Mouse (Mus musculus) embryonic facial prominence, embryonic 14.5 days (tissue): Measurements from ENCODE around the gene Padi6. TPM values are rescaled to one million over a fixed set of nuclear protein-coding genes. Genes with fewer than 3 reads are reported as not detected.

Experiments
- ATAC-seq: fragments of 200-750 bp; cut with Nextera tagmentation; 2 replicates; pipeline ENCODE4 v1.8.0; 2017; ENCODE audit warnings: low read depth, moderate number of reproducible peaks, moderate TSS enrichment
- DNase-seq: peaks from one replicate; pipeline ENCODE4 v3.0.0-alpha.2; 2015; ENCODE audit warnings: low spot score
- H3K27ac ChIP-seq: fragments of 300-500 bp; sonication (generic); replicated peaks from 2 replicates; pipeline ENCODE4 v1.5.1; 2014; ENCODE audit warnings: low read depth, mild to moderate bottlenecking, low read length, moderate library complexity
- H3K27me3 ChIP-seq: fragments of 300-500 bp; sonication (generic); replicated peaks from 2 replicates; pipeline ENCODE4 v1.6.1; 2014; ENCODE audit warnings: low read length; ENCODE audit not compliant: control insufficient read depth, insufficient read depth
- H3K36me3 ChIP-seq: fragments of 300-500 bp; sonication (generic); 2 replicates; pipeline ENCODE4 v1.6.1; 2014; ENCODE audit warnings: low read length, mixed read lengths; ENCODE audit not compliant: control insufficient read depth, insufficient read depth
- H3K4me1 ChIP-seq: fragments of 300-500 bp; sonication (generic); 2 replicates; pipeline ENCODE4 v1.6.1; 2014; ENCODE audit warnings: antibody characterized with exemption, low read length; ENCODE audit not compliant: control insufficient read depth, insufficient read depth
- H3K4me2 ChIP-seq: fragments of 300-500 bp; sonication (generic); 2 replicates; pipeline ENCODE4 v1.6.1; 2014; ENCODE audit warnings: low read depth, mild to moderate bottlenecking, low read length, moderate library complexity, mixed read lengths
- H3K4me3 ChIP-seq: fragments of 300-500 bp; sonication (generic); 2 replicates; pipeline ENCODE4 v1.5.1; 2014; ENCODE audit warnings: low read depth, mild to moderate bottlenecking, low read length
- H3K9ac ChIP-seq: fragments of 300-500 bp; sonication (generic); 2 replicates; pipeline ENCODE4 v1.6.1; 2014; ENCODE audit warnings: low read depth, mild to moderate bottlenecking, low read length, moderate library complexity, mixed read lengths
- H3K9me3 ChIP-seq: fragments of 300-500 bp; sonication (generic); 2 replicates; pipeline ENCODE4 v1.6.1; 2016; ENCODE audit warnings: low read length; ENCODE audit not compliant: control insufficient read depth
- WGBS: fragments of 180-500 bp; shearing (Covaris S2); extraction: QIAGEN DNeasy Blood & Tissue Kit; methylation state at CpG from one replicate; pipeline ENCODE4 v1.1.7; 2014; 5-methylcytosine and 5-hydroxymethylcytosine counted together
- polyA plus RNA-seq: library from polyadenylated mRNA; unstranded; fragments of >200 nt; fragmentation: Nextera tagmentation; extraction: Ambion mirVana; gene quantifications from 2 replicates; pipeline ENCODE4 v1.2.1, GENCODE M21; 2014

Padi6 gene
- polyA plus RNA-seq, 1 experiment from 2014 or later: not detected

GRCm38 (mm10) chr4:140743086-140743485 is 643 bp upstream of the Padi6 start:
- Histone ChIP-seq H3K27me3 (no peaks in the 10 kb centered on the region), H3K4me2 (no peak overlapping the region), H3K27ac (no peak overlapping the region), H3K4me1 (peaks cover 2% of the 10 kb centered on the region; the same call in 1 of the 2 replicates), H3K4me3 (no peak overlapping the region), H3K9ac (no peak overlapping the region), H3K36me3 (no peaks in the 10 kb centered on the region), H3K9me3 (no peaks in the 10 kb centered on the region)
- DNase-seq (no peak), ATAC-seq (no peak)
- 30% methylated on average over 4 of the region's 4 CpGs for WGBS

- ATAC-seq: no peak
- no peaks in the 10 kb centered on the region for H3K27me3 ChIP-seq
- no peaks in the 10 kb centered on the region for H3K4me1 ChIP-seq
- H3K9me3 ChIP-seq: no peaks in the 10 kb centered on the region
- no peak overlapping the region for H3K27ac ChIP-seq
- WGBS: 72% methylated on average over 6 of the region's 6 CpGs
- H3K4me3 ChIP-seq: no peak overlapping the region
- no peak overlapping the region for H3K4me2 ChIP-seq
- no peak for DNase-seq
- H3K9ac ChIP-seq: no peak overlapping the region
- no peaks in the 10 kb centered on the region for H3K36me3 ChIP-seq
These were observed 1.0 kb downstream of the Padi6 start for GRCm38 (mm10) chr4:140741401-140741800.

GRCm38 (mm10) chr4:140740655-140741054 is 1.8 kb downstream of the Padi6 start:
- no peak for DNase-seq
- Histone ChIP-seq H3K4me2 (no peak overlapping the region), H3K4me3 (no peak overlapping the region), H3K9me3 (no peaks in the 10 kb centered on the region), H3K27ac (no peak overlapping the region), H3K27me3 (no peaks in the 10 kb centered on the region), H3K4me1 (no peaks in the 10 kb centered on the region), H3K9ac (no peak overlapping the region), H3K36me3 (no peaks in the 10 kb centered on the region)
- 87% methylated on average over 11 of the region's 11 CpGs for WGBS
- ATAC-seq: no peak

GRCm38 (mm10) chr4:140732871-140733270 is 9.6 kb downstream of the Padi6 start:
- no peak overlapping the region for H3K9ac ChIP-seq
- ATAC-seq (no peak), DNase-seq (no peak)
- no peaks in the 10 kb centered on the region for H3K9me3 ChIP-seq
- WGBS: 79% methylated on average over 7 of the region's 7 CpGs
- no peaks in the 10 kb centered on the region for H3K36me3 ChIP-seq
- no peaks in the 10 kb centered on the region for H3K27me3 ChIP-seq
- H3K27ac ChIP-seq: no peak overlapping the region
- no peak overlapping the region for H3K4me2 ChIP-seq
- no peaks in the 10 kb centered on the region for H3K4me1 ChIP-seq
- H3K4me3 ChIP-seq: no peak overlapping the region

GRCm38 (mm10) chr4:140731654-140732053 is 10.8 kb downstream of the Padi6 start:
- H3K9me3 ChIP-seq: no peaks in the 10 kb centered on the region
- H3K4me3 ChIP-seq: no peak overlapping the region
- DNase-seq (no peak), ATAC-seq (no peak)
- no peak overlapping the region for H3K27ac ChIP-seq
- no peaks in the 10 kb centered on the region for H3K36me3 ChIP-seq
- H3K27me3 ChIP-seq: no peaks in the 10 kb centered on the region
- 78% methylated on average over 4 of the region's 4 CpGs for WGBS
- H3K4me2 ChIP-seq: no peak overlapping the region
- no peak overlapping the region for H3K9ac ChIP-seq
- H3K4me1 ChIP-seq: no peaks in the 10 kb centered on the region

- Histone ChIP-seq H3K4me1 (no peaks in the 10 kb centered on the region), H3K36me3 (peaks cover 14% of the 10 kb centered on the region), H3K27me3 (no peaks in the 10 kb centered on the region), H3K9ac (no peak overlapping the region), H3K27ac (no peak overlapping the region), H3K9me3 (no peaks in the 10 kb centered on the region), H3K4me3 (no peak overlapping the region), H3K4me2 (no peak overlapping the region)
- 79% methylated on average over 12 of the region's 12 CpGs for WGBS
- DNase-seq: no peak
- no peak for ATAC-seq
These were observed 15.5 kb downstream of the Padi6 start for GRCm38 (mm10) chr4:140726907-140727306.

- no peaks in the 10 kb centered on the region for H3K27me3 ChIP-seq
- DNase-seq (no peak), ATAC-seq (no peak)
- H3K27ac ChIP-seq: 0 out of 2 replicates have a peak overlapping the region, but pooled peaks have one; percentile 13
- no peak overlapping the region for H3K4me3 ChIP-seq
- peaks cover 36% of the 10 kb centered on the region for H3K36me3 ChIP-seq
- no peaks in the 10 kb centered on the region for H3K9me3 ChIP-seq
- no peak overlapping the region for H3K9ac ChIP-seq
- no peaks in the 10 kb centered on the region for H3K4me1 ChIP-seq
- WGBS: 58% methylated on average over 6 of the region's 6 CpGs
- H3K4me2 ChIP-seq: no peak overlapping the region
These were observed 17.7 kb downstream of the Padi6 start for GRCm38 (mm10) chr4:140724739-140725138.

GRCm38 (mm10) chr4:140723801-140724200 is 18.6 kb downstream of the Padi6 start:
- Histone ChIP-seq H3K4me2 (no peak overlapping the region), H3K4me3 (no peak overlapping the region), H3K36me3 (peaks cover 46% of the 10 kb centered on the region), H3K9ac (no peak overlapping the region), H3K4me1 (no peaks in the 10 kb centered on the region), H3K9me3 (no peaks in the 10 kb centered on the region), H3K27ac (no peak overlapping the region), H3K27me3 (no peaks in the 10 kb centered on the region)
- ATAC-seq (0 out of 2 replicates have a peak, but pooled peaks have one; percentile 24), DNase-seq (peak; percentile 55)
- 68% methylated on average over 4 of the region's 5 CpGs for WGBS

- WGBS: 84% methylated on average over 9 of the region's 9 CpGs
- DNase-seq (no peak), ATAC-seq (no peak)
- H3K9me3 ChIP-seq: no peaks in the 10 kb centered on the region
- peaks cover 52% of the 10 kb centered on the region for H3K36me3 ChIP-seq
- no peaks in the 10 kb centered on the region for H3K27me3 ChIP-seq
- no peak overlapping the region for H3K4me2 ChIP-seq
- no peak overlapping the region for H3K27ac ChIP-seq
- H3K9ac ChIP-seq: no peak overlapping the region
- H3K4me3 ChIP-seq: no peak overlapping the region
- H3K4me1 ChIP-seq: no peaks in the 10 kb centered on the region
These were observed 19.3 kb downstream of the Padi6 start for GRCm38 (mm10) chr4:140723192-140723591.
